Mouse (Mus musculus) right cerebral cortex, adult 2 months (tissue): ENCODE measurements at regions not wholly inside any gene's neighbourhood (a gene's known extent, or its start where the extent isn't known, plus 50 kb on each side); places are given as distances from the start of the nearest gene placed in this dataset.

ENCODE experiments used
- DNase-seq, 2 experiments: peaks; one replicate each; pipeline ENCODE4 v3.0.0; 2021 to 2022; ENCODE audit warnings: low spot score in 2 of 2

- DNase-seq, result no peak
Observed at GRCm38 (mm10) chr10:70739348-70739966, 83.7 kb upstream of the Phyhipl start.

DNA sequence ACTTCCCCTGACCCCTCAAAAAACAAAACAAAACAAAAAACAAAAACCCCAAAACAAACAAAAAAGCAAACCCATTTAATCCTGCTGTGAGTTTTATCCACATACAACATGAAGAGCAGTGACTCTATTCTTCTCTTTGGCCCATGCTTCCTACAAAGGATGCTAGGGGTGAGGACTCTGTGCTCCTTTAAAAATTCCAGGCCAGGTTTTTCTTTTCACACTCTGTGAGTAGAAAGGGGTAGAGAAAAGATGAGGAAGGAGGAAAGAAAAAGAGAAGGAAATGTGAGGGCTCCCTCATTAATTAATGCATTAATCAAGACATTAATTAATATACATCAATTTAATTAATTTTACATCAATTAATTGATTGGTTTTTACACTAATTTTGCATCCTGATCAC, 82.9 kb upstream of the Phyhipl start:
- no peak for DNase-seq

DNA sequence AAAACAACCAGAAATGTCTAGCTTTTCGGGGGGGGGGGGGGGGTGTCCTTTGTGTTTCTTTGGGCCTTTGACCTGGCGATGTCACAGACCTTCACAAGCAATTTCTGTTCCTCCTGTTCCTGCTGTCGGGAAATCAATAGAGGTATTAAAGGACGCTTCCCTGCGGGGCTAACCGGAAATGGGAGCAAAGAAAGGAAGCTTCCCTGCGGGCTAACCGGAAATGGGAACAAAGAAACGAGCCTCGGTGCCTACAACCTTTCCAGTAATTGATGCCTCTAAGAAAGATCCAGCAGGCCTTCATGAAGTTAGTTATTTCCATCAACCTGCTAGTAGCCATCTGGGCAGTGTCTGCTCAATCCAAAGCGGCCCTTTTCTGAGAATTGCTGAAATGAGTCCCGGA, 78.2 kb upstream of the Phyhipl start:
- DNase-seq, result no peak

GRCm38 (mm10) chr10:70733478-70733877, 77.7 kb upstream of the Phyhipl start:
- peak in 1 of 2 experiments; percentile 47 for DNase-seq

GRCm38 (mm10) chr10:70725091-70725490, 69.3 kb upstream of the Phyhipl start:
- no peak for DNase-seq

DNA sequence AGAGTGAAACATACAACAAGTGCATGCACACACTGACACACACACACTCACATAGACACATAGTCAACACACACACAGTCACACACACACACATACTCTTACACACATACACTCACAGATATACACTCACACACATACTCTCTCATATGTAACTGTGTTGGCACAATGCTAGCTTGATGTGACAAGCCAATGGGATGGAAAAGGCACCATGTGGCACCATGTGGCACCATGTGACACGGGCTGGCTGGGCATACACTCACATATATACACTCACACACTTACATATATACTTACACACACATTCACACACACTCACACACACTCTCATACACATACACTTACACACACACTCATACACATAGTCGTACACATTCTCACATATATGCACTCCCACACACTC, 67.0 kb upstream of the Phyhipl start:
- DNase-seq, result no peak

DNA sequence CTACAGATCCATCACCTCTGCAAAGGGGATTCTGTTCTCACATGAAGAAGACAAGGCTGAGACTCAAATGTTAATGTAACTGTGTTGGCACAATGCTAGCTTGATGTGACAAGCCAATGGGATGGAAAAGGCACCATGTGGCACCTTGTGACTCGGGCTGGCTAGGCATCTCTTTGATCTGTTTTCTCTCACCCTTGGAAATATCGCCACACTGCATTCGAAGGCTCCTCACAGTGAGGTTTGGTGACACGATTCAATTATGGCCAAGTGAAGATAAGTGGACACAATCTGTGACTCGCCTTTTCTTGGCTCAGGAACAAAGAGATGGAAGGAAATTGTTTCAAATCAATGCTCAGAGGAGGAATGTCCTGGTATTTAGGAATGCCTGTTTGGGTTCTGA, 66.6 kb upstream of the Phyhipl start:
- DNase-seq, result no peak

DNA sequence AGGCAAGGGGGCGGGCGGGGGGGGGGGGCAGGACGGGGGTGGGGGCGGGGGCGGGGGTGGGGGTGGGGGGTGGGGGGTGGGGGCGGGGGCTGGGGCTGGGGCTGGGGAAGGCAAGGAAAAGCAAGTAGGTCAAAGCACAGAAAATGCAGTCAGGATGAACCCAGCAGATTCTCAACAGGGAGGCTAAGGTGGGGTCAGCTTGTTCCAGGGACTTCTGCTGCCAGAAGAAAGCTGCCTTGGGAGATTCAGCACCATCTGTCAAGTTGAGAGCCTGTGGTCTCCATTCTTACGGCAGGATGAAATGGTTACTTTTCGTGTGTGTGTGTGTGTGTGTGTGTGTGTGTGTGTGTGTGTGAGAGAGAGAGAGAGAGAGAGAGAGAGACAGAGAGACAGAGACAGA, 61.7 kb upstream of the Phyhipl start:
- peak in 1 of 2 experiments; percentile 25 for DNase-seq

- DNase-seq, result peak; percentile 66 to 71
Observed at GRCm38 (mm10) chr10:70717025-70717424, 61.3 kb upstream of the Phyhipl start.

GRCm38 (mm10) chr10:70713306-70713705, 57.5 kb upstream of the Phyhipl start:
- peak; percentile 36 to 39 for DNase-seq

- no peak for DNase-seq
Observed at GRCm38 (mm10) chr10:70708806-70709205, 53.0 kb upstream of the Phyhipl start.
